Mouse (Mus musculus) kidney, adult 18-20 months (tissue): ENCODE data around the gene Nkd1.

Source experiments
- DNase-seq: peaks from one replicate; pipeline ENCODE4 v3.0.0; 2021

Gene Nkd1

GRCm38 (mm10) chr8:88520985-88521527 is at the start of gene Nkd1:
Gene Nkd1, plus strand, starts transcription at chr8:88521354.
- peak; percentile 69 for DNase-seq

GRCm38 (mm10) chr8:88481290-88481689 is 39.9 kb upstream of the Nkd1 start:
- no peak for DNase-seq

- no peak for DNase-seq
Observed at GRCm38 (mm10) chr8:88488391-88488829, 32.7 kb upstream of the Nkd1 start.

GRCm38 (mm10) chr8:88494076-88494475 is 27.1 kb upstream of the Nkd1 start:
- DNase-seq: no peak

- no peak for DNase-seq
Observed at GRCm38 (mm10) chr8:88495071-88495805, 25.9 kb upstream of the Nkd1 start.

GRCm38 (mm10) chr8:88502143-88502542 is 19.0 kb upstream of the Nkd1 start:
- DNase-seq: no peak

GRCm38 (mm10) chr8:88506981-88507380 is 14.2 kb upstream of the Nkd1 start:
- no peak for DNase-seq

- no peak for DNase-seq
Observed at GRCm38 (mm10) chr8:88511061-88511460, 10.1 kb upstream of the Nkd1 start.

GRCm38 (mm10) chr8:88512094-88512794 is 8.9 kb upstream of the Nkd1 start:
- no peak for DNase-seq

GRCm38 (mm10) chr8:88518047-88518446 is 3.1 kb upstream of the Nkd1 start:
- no peak for DNase-seq

GRCm38 (mm10) chr8:88520381-88520780 is 773 bp upstream of the Nkd1 start:
- DNase-seq: no peak

GRCm38 (mm10) chr8:88521541-88522414 is 624 bp downstream of the Nkd1 start:
- no peak for DNase-seq

GRCm38 (mm10) chr8:88522433-88523030 is 1.4 kb downstream of the Nkd1 start:
- DNase-seq: no peak

- DNase-seq: no peak
Observed at GRCm38 (mm10) chr8:88523621-88524020, 2.5 kb downstream of the Nkd1 start.

GRCm38 (mm10) chr8:88524132-88524531 is 3.0 kb downstream of the Nkd1 start:
- no peak for DNase-seq

GRCm38 (mm10) chr8:88524851-88525250 is 3.7 kb downstream of the Nkd1 start:
- no peak for DNase-seq

- DNase-seq: no peak
Observed at GRCm38 (mm10) chr8:88526296-88526695, 5.1 kb downstream of the Nkd1 start.

GRCm38 (mm10) chr8:88528186-88528585 is 7.0 kb downstream of the Nkd1 start:
- DNase-seq: no peak

- no peak for DNase-seq
Observed at GRCm38 (mm10) chr8:88529798-88530197, 8.6 kb downstream of the Nkd1 start.

GRCm38 (mm10) chr8:88537081-88537480 is 15.9 kb downstream of the Nkd1 start:
- DNase-seq: no peak

GRCm38 (mm10) chr8:88537998-88538975 is 17.1 kb downstream of the Nkd1 start:
- DNase-seq: no peak
